Mouse (Mus musculus): ENCODE measurements around the gene Snd1. TPM values are rescaled to one million over a fixed set of nuclear protein-coding genes. Genes with fewer than 3 reads are reported as not detected.

Gene Snd1
- polyA plus RNA-seq, 1 experiment from 2014 or later, result 111 TPM

GRCm38 (mm10) chr6:28491198-28491597 lies 16.3 kb downstream of the Snd1 start:
- no peak overlapping the region for H3K9ac ChIP-seq (ENCODE audit: low read length)
- no peak overlapping the region for H3K27ac ChIP-seq (ENCODE audit: low read depth, low read length)
- H3K27me3 ChIP-seq (ENCODE audit: control insufficient read depth, insufficient read depth, low read length), result no peaks in the 10 kb centered on the region
- H3K4me3 ChIP-seq (ENCODE audit: low read depth, low read length), result no peak overlapping the region
- H3K4me2 ChIP-seq (ENCODE audit: low read depth), result no peak overlapping the region
- no peak for DNase-seq (ENCODE audit: low spot score)
- H3K9me3 ChIP-seq (ENCODE audit: control insufficient read depth, low read length), result no peaks in the 10 kb centered on the region
- no peak for ATAC-seq (ENCODE audit: insufficient read depth, low FRiP score, low TSS enrichment)
- no peaks in the 10 kb centered on the region for H3K4me1 ChIP-seq (ENCODE audit: control insufficient read depth, insufficient read depth, low read length)
- H3K36me3 ChIP-seq (ENCODE audit: control insufficient read depth, insufficient read depth, low read length), result peaks cover 7% of the 10 kb centered on the region

GRCm38 (mm10) chr6:28497837-28498236 lies 22.9 kb downstream of the Snd1 start:
- Histone ChIP-seq H3K27me3 (ENCODE audit: control insufficient read depth, insufficient read depth, low read length) (no peaks in the 10 kb centered on the region), H3K4me3 (ENCODE audit: low read depth, low read length) (no peak overlapping the region), H3K4me2 (ENCODE audit: low read depth) (no peak overlapping the region), H3K9ac (ENCODE audit: low read length) (no peak overlapping the region), H3K4me1 (ENCODE audit: control insufficient read depth, insufficient read depth, low read length) (no peaks in the 10 kb centered on the region), H3K27ac (ENCODE audit: low read depth, low read length) (no peak overlapping the region), H3K36me3 (ENCODE audit: control insufficient read depth, insufficient read depth, low read length) (peaks cover 2% of the 10 kb centered on the region; the same call in 1 of the 2 replicates), H3K9me3 (ENCODE audit: control insufficient read depth, low read length) (no peaks in the 10 kb centered on the region)
- ATAC-seq (ENCODE audit: insufficient read depth, low FRiP score, low TSS enrichment), result no peak
- WGBS, result 80% methylated on average over 5 of the region's 5 CpGs
- no peak for DNase-seq (ENCODE audit: low spot score)

- H3K27ac ChIP-seq (ENCODE audit: low read depth, low read length), result no peak overlapping the region
- ATAC-seq (ENCODE audit: insufficient read depth, low FRiP score, low TSS enrichment) (no peak), DNase-seq (ENCODE audit: low spot score) (no peak)
Measured at GRCm38 (mm10) chr6:28502576-28502975, 27.6 kb downstream of the Snd1 start.

GRCm38 (mm10) chr6:28503148-28503547 lies 28.2 kb downstream of the Snd1 start:
- WGBS, result 94% methylated on average over 4 of the region's 4 CpGs
- Histone ChIP-seq H3K27me3 (ENCODE audit: control insufficient read depth, insufficient read depth, low read length) (no peaks in the 10 kb centered on the region), H3K4me2 (ENCODE audit: low read depth) (no peak overlapping the region), H3K27ac (ENCODE audit: low read depth, low read length) (no peak overlapping the region), H3K36me3 (ENCODE audit: control insufficient read depth, insufficient read depth, low read length) (no peaks in the 10 kb centered on the region), H3K9ac (ENCODE audit: low read length) (no peak overlapping the region), H3K4me1 (ENCODE audit: control insufficient read depth, insufficient read depth, low read length) (no peaks in the 10 kb centered on the region), H3K9me3 (ENCODE audit: control insufficient read depth, low read length) (no peaks in the 10 kb centered on the region), H3K4me3 (ENCODE audit: low read depth, low read length) (no peak overlapping the region)
- ATAC-seq (ENCODE audit: insufficient read depth, low FRiP score, low TSS enrichment) (no peak), DNase-seq (ENCODE audit: low spot score) (no peak)

More at GRCm38 (mm10) chr6:28502576-28502975, 27.6 kb downstream of the Snd1 start:
- Histone ChIP-seq H3K4me1 (ENCODE audit: control insufficient read depth, insufficient read depth, low read length) (no peaks in the 10 kb centered on the region), H3K9me3 (ENCODE audit: control insufficient read depth, low read length) (no peaks in the 10 kb centered on the region), H3K36me3 (ENCODE audit: control insufficient read depth, insufficient read depth, low read length) (no peaks in the 10 kb centered on the region), H3K27me3 (ENCODE audit: control insufficient read depth, insufficient read depth, low read length) (no peaks in the 10 kb centered on the region), H3K9ac (ENCODE audit: low read length) (no peak overlapping the region), H3K4me2 (ENCODE audit: low read depth) (no peak overlapping the region), H3K4me3 (ENCODE audit: low read depth, low read length) (no peak overlapping the region)
- WGBS, result 91% methylated on average over 7 of the region's 7 CpGs

GRCm38 (mm10) chr6:28504611-28505010 lies 29.7 kb downstream of the Snd1 start:
- Histone ChIP-seq H3K27me3 (ENCODE audit: control insufficient read depth, insufficient read depth, low read length) (no peaks in the 10 kb centered on the region), H3K9me3 (ENCODE audit: control insufficient read depth, low read length) (no peaks in the 10 kb centered on the region), H3K4me1 (ENCODE audit: control insufficient read depth, insufficient read depth, low read length) (no peaks in the 10 kb centered on the region), H3K4me2 (ENCODE audit: low read depth) (no peak overlapping the region), H3K4me3 (ENCODE audit: low read depth, low read length) (no peak overlapping the region), H3K9ac (ENCODE audit: low read length) (no peak overlapping the region), H3K27ac (ENCODE audit: low read depth, low read length) (no peak overlapping the region), H3K36me3 (ENCODE audit: control insufficient read depth, insufficient read depth, low read length) (no peaks in the 10 kb centered on the region)
- no peak for ATAC-seq (ENCODE audit: insufficient read depth, low FRiP score, low TSS enrichment)
- WGBS, result 84% methylated on average over 7 of the region's 7 CpGs
- DNase-seq (ENCODE audit: low spot score), result no peak

- Histone ChIP-seq H3K36me3 (ENCODE audit: control insufficient read depth, insufficient read depth, low read length) (peaks cover 2% of the 10 kb centered on the region), H3K4me1 (ENCODE audit: control insufficient read depth, insufficient read depth, low read length) (no peaks in the 10 kb centered on the region)
- no peak for ATAC-seq (ENCODE audit: insufficient read depth, low FRiP score, low TSS enrichment)
Measured at GRCm38 (mm10) chr6:28507759-28508158, 32.8 kb downstream of the Snd1 start.

GRCm38 (mm10) chr6:28514195-28514594 lies 39.3 kb downstream of the Snd1 start:
- no peaks in the 10 kb centered on the region for H3K4me1 ChIP-seq (ENCODE audit: control insufficient read depth, insufficient read depth, low read length)
- ATAC-seq (ENCODE audit: insufficient read depth, low FRiP score, low TSS enrichment) (no peak), DNase-seq (ENCODE audit: low spot score) (no peak)
- no peak overlapping the region for H3K4me2 ChIP-seq (ENCODE audit: low read depth)
- H3K27me3 ChIP-seq (ENCODE audit: control insufficient read depth, insufficient read depth, low read length), result no peaks in the 10 kb centered on the region
- H3K36me3 ChIP-seq (ENCODE audit: control insufficient read depth, insufficient read depth, low read length), result peaks cover 6% of the 10 kb centered on the region
- H3K4me3 ChIP-seq (ENCODE audit: low read depth, low read length), result no peak overlapping the region
- H3K27ac ChIP-seq (ENCODE audit: low read depth, low read length), result no peak overlapping the region
- H3K9me3 ChIP-seq (ENCODE audit: control insufficient read depth, low read length), result no peaks in the 10 kb centered on the region
- 97% methylated on average over 3 of the region's 3 CpGs for WGBS
- H3K9ac ChIP-seq (ENCODE audit: low read length), result no peak overlapping the region

More at GRCm38 (mm10) chr6:28507759-28508158, 32.8 kb downstream of the Snd1 start:
- Histone ChIP-seq H3K4me2 (ENCODE audit: low read depth) (no peak overlapping the region), H3K4me3 (ENCODE audit: low read depth, low read length) (no peak overlapping the region), H3K9ac (ENCODE audit: low read length) (no peak overlapping the region), H3K27me3 (ENCODE audit: control insufficient read depth, insufficient read depth, low read length) (no peaks in the 10 kb centered on the region), H3K9me3 (ENCODE audit: control insufficient read depth, low read length) (no peaks in the 10 kb centered on the region), H3K27ac (ENCODE audit: low read depth, low read length) (no peak overlapping the region)
- 77% methylated on average over 4 of the region's 4 CpGs for WGBS
- no peak for DNase-seq (ENCODE audit: low spot score)

GRCm38 (mm10) chr6:28514830-28515350 lies 40.0 kb downstream of the Snd1 start:
- H3K4me2 ChIP-seq (ENCODE audit: low read depth), result no peak overlapping the region
- no peak overlapping the region for H3K4me3 ChIP-seq (ENCODE audit: low read depth, low read length)
- H3K27me3 ChIP-seq (ENCODE audit: control insufficient read depth, insufficient read depth, low read length), result no peaks in the 10 kb centered on the region
- WGBS, result 95% methylated on average over 4 of the region's 4 CpGs
- DNase-seq (ENCODE audit: low spot score) (no peak), ATAC-seq (ENCODE audit: insufficient read depth, low FRiP score, low TSS enrichment) (no peak)
- H3K9ac ChIP-seq (ENCODE audit: low read length), result no peak overlapping the region
- H3K36me3 ChIP-seq (ENCODE audit: control insufficient read depth, insufficient read depth, low read length), result peaks cover 6% of the 10 kb centered on the region
- H3K9me3 ChIP-seq (ENCODE audit: control insufficient read depth, low read length), result no peaks in the 10 kb centered on the region
- H3K27ac ChIP-seq (ENCODE audit: low read depth, low read length), result no peak overlapping the region
- no peaks in the 10 kb centered on the region for H3K4me1 ChIP-seq (ENCODE audit: control insufficient read depth, insufficient read depth, low read length)

- 76% methylated on average over 2 of the region's 2 CpGs for WGBS
- no peak for ATAC-seq (ENCODE audit: insufficient read depth, low FRiP score, low TSS enrichment)
- Histone ChIP-seq H3K4me1 (ENCODE audit: control insufficient read depth, insufficient read depth, low read length) (no peaks in the 10 kb centered on the region), H3K36me3 (ENCODE audit: control insufficient read depth, insufficient read depth, low read length) (peaks cover 4% of the 10 kb centered on the region; the same call in 1 of the 2 replicates), H3K9ac (ENCODE audit: low read length) (no peak overlapping the region), H3K9me3 (ENCODE audit: control insufficient read depth, low read length) (no peaks in the 10 kb centered on the region), H3K4me3 (ENCODE audit: low read depth, low read length) (no peak overlapping the region), H3K27me3 (ENCODE audit: control insufficient read depth, insufficient read depth, low read length) (no peaks in the 10 kb centered on the region), H3K27ac (ENCODE audit: low read depth, low read length) (no peak overlapping the region), H3K4me2 (ENCODE audit: low read depth) (no peak overlapping the region)
- DNase-seq (ENCODE audit: low spot score), result no peak
Measured at GRCm38 (mm10) chr6:28516618-28517017, 41.7 kb downstream of the Snd1 start.

All from neural tube, embryonic 11.5 days (tissue).